In the genomic region with DNA sequence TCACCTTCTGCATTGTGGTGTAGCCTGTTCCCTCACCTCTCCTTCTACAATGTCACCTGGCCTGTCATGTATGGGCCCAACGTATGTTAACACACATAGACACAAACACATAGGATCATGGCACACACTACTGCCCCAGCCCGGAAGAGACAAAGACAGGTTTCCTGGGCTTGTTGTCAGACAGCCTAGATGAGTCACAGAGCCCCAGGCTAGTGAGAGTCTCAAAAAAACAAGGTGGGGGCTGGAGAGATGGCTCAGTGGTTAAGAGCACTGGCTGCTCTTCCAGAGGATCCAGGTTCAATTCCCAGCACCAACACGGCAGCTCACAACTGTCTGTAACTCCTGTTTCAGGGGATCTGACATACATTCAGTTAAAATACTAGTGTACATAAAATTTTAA, we compare ENCODE assay signal across 24 mouse cellular contexts. TPM values are rescaled to one million over a fixed set of nuclear protein-coding genes. Genes with fewer than 3 reads are reported as not detected.
DNase-seq lines count a peak whose midpoint lies in the region; ATAC-seq and TF ChIP-seq lines count a peak whose summit lies in the region.
"Had no signal": no experiment of that assay in that cellular context is flagged by ENCODE, and none has a peak within 500 bp of the region (broad histone marks: within the 10 kb centered on the region; RNA-seq: fewer than 3 reads in every experiment).

No protein-coding gene starts in this region.

- TF ChIP-seq CTCF in ES-Bruce4 (IDR thresholded peaks at IDR 0.05; ENCODE audit: low read depth, low read length), result no peak
- no peak for TF ChIP-seq CTCF in intestine, postnatal 0 days (IDR thresholded peaks at IDR 0.05; ENCODE audit: low read depth)

- 0 out of 2 replicates have a peak overlapping the region, but pooled peaks have one; percentile 18 for H3K27ac ChIP-seq in ES-Bruce4 (ENCODE audit: insufficient read depth, low read length)
- H3K27ac ChIP-seq in intestine, postnatal 0 days (ENCODE audit: low read depth, low read length), result no peak overlapping the region
- H3K27ac ChIP-seq: embryonic facial prominence, embryonic 10.5 days; embryonic facial prominence, embryonic 12.5 days; forebrain, embryonic 13.5 days; forebrain, embryonic 15.5 days had no signal

- ATAC-seq in inflammation-experienced regulatory T-cells, adult 6 months, result peak; percentile 48
- ATAC-seq in intestine, postnatal 0 days, result no peak
- ATAC-seq: activated CD4-positive, CD25-positive, alpha-beta regulatory T cell, adult 4 months; CD4-positive, CD25-positive, alpha-beta regulatory T cell, adult 4 months; forebrain, embryonic 13.5 days; forebrain, embryonic 15.5 days; forebrain, postnatal 0 days; Patski had no signal

- peak; percentile 73 for DNase-seq in 3T3-L1 (ENCODE audit: low read depth, low spot score)
- no peak for DNase-seq in frontal cortex, adult 2 months (ENCODE audit: extremely low spot score in 1 of 2, low spot score in 1 of 2)
- DNase-seq in spleen, postnatal 10 days (ENCODE audit: low spot score in 2 of 2), result no peak
- DNase-seq: adrenal gland, adult 8-10 months; adrenal gland, postnatal 14 days; adrenal gland, postnatal 36 days; B cell, adult 2 months; cerebellum, adult 11-12 months; cerebellum, adult 2 months; cerebellum, adult 9-10 months; cerebellum, postnatal 10 days; cerebellum, postnatal 25 days; forebrain, postnatal 0 days had no signal

- 80% methylated on average over 3 of the region's 3 CpGs for WGBS in intestine, postnatal 0 days

- H3K9ac ChIP-seq in ES-Bruce4 (ENCODE audit: low read depth, poor library complexity, severe bottlenecking), result no peak overlapping the region
- H3K9ac ChIP-seq in intestine, postnatal 0 days (ENCODE audit: low read depth, low read length), result no peak overlapping the region
- H3K9ac ChIP-seq: embryonic facial prominence, embryonic 12.5 days; forebrain, embryonic 13.5 days; forebrain, embryonic 15.5 days; forebrain, postnatal 0 days had no signal

- H3K4me1 ChIP-seq in ES-Bruce4 (ENCODE audit: control insufficient read depth, insufficient read depth, low read length), result no peaks in the 10 kb centered on the region
- H3K4me1 ChIP-seq in intestine, postnatal 0 days (replicated peaks; ENCODE audit: control insufficient read depth, insufficient read depth, low read length), result no peaks in the 10 kb centered on the region
- H3K4me1 ChIP-seq: forebrain, embryonic 13.5 days; forebrain, embryonic 15.5 days had no signal

- no peaks in the 10 kb centered on the region for H3K9me3 ChIP-seq in ES-Bruce4 (replicated peaks; ENCODE audit: control insufficient read depth, insufficient read depth, low read length, poor library complexity, severe bottlenecking)
- no peaks in the 10 kb centered on the region for H3K9me3 ChIP-seq in intestine, postnatal 0 days (ENCODE audit: control insufficient read depth)
- H3K9me3 ChIP-seq: embryonic facial prominence, embryonic 10.5 days; embryonic facial prominence, embryonic 12.5 days; forebrain, embryonic 13.5 days; forebrain, embryonic 15.5 days had no signal

- peaks cover 10% of the 10 kb centered on the region for H3K36me3 ChIP-seq in ES-Bruce4 (ENCODE audit: control insufficient read depth, insufficient read depth, low read length, poor library complexity, severe bottlenecking)
- H3K36me3 ChIP-seq in intestine, postnatal 0 days (ENCODE audit: control insufficient read depth, insufficient read depth), result peaks cover 14% of the 10 kb centered on the region

- H3K4me2 ChIP-seq in intestine, postnatal 0 days (replicated peaks; ENCODE audit: low read depth), result no peak overlapping the region
- H3K4me2 ChIP-seq: embryonic facial prominence, embryonic 12.5 days; forebrain, embryonic 13.5 days; forebrain, embryonic 15.5 days had no signal

- TF ChIP-seq EP300 in ES-Bruce4 (IDR thresholded peaks at IDR 0.05; ENCODE audit: insufficient read depth, low read depth, low read length), result no peak

- H3K4me3 ChIP-seq in ES-Bruce4 (ENCODE audit: low read depth, low read length), result no peak overlapping the region
- no peak overlapping the region for H3K4me3 ChIP-seq in intestine, postnatal 0 days (ENCODE audit: low read depth, low read length)
- H3K4me3 ChIP-seq: embryonic facial prominence, embryonic 10.5 days; embryonic facial prominence, embryonic 12.5 days; forebrain, embryonic 13.5 days; forebrain, embryonic 15.5 days had no signal

- H3K27me3 ChIP-seq in ES-Bruce4 (ENCODE audit: control insufficient read depth, insufficient read depth, low read length, poor library complexity, severe bottlenecking), result no peaks in the 10 kb centered on the region
- H3K27me3 ChIP-seq in intestine, postnatal 0 days (replicated peaks; ENCODE audit: control insufficient read depth, insufficient read depth, low read length), result no peaks in the 10 kb centered on the region
- H3K27me3 ChIP-seq: CH12.LX; embryonic facial prominence, embryonic 12.5 days; forebrain, embryonic 13.5 days; forebrain, embryonic 15.5 days; Patski had no signal

- no peak for TF ChIP-seq POLR2A in ES-Bruce4 (IDR thresholded peaks at IDR 0.05; ENCODE audit: insufficient read depth, low read length)

RNA-seq across cellular contexts. Expression of a gene that starts 30.5 kb away (rescaled TPM):
- 0.36 TPM in 1 of 2 replicates, not detected in the other for polyA plus RNA-seq in ES-Bruce4 (2011; ENCODE audit: insufficient read depth, insufficient read length, low read depth, missing spikeins)
- under 1 TPM in 2 of 3 experiments, not detected in 1; 0.67 to 0.81 TPM for polyA plus RNA-seq in inflammation-experienced regulatory T-cells, adult 6 months (2017; shearing (Covaris generic))
- 0.04 and 0.07 TPM in 2 replicates for polyA plus RNA-seq in intestine, postnatal 0 days (2015; fragmentation: Nextera tagmentation; extraction: Ambion mirVana)
- 1.1 and 1.6 TPM in 2 replicates for polyA plus RNA-seq in frontal cortex, adult 2 months (2012; rRNA removed)
